Mouse (Mus musculus): ENCODE data around the gene Ptov1. TPM values are rescaled to one million over a fixed set of nuclear protein-coding genes. Genes with fewer than 3 reads are reported as not detected.

Ptov1 gene
- polyA plus RNA-seq, 1 experiment, result 187 TPM

DNA sequence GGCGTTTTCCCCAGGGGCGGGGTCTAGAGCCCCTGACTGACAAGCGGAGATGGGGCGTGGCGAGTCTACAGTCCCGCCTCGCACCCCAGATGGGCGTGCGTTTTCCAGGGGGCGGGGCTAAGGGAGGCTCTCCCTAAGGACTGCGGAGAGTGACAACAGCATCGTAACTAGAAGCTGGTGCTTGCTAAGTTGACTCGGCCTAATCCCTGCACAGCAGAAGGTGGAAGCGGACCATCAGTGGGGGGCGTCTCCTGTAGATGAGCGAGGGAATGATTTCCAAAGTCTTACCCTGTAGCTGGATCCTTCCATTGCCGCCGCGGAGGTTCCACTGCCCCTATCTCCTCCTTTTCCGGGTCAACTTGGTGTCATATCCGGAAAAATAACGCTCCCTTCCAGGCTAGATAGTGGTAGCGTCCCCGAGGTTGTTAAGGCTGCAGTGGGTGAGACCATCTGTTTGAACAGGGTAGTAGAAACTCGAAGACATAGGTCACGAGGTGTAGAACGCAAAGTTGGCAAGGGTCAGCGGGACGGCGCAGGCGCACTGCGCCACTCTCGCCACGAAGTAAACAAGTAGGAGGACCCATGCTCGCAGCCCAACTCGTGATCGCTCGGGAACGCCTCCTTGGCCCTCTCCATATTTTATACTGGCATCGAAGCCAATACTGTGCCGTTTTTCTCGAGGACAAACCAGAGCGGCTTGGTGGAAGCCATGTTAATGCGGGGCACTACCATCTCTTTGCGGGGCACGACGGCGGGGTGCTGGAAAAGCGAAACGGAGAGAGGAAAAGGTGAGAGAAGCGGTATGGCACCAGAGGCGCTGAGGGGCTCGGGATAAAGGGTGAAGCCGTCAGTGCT is 20.8 kb downstream of the Ptov1 start, which contains the start of the genes Akt1s1 and Tbc1d17:
TSS of gene Akt1s1 (plus strand) at position 431 of the 855 bp plus-strand sequence.
TSS of gene Tbc1d17 (minus strand) at position 519 of the 855 bp plus-strand sequence.
- Histone ChIP-seq H3K4me3 (ENCODE audit: control insufficient read depth, low read depth, low read length) (peak within 1 kb of the TSS; percentile 93), H3K27ac (ENCODE audit: control insufficient read depth, insufficient read depth, low read depth, low read length) (peak within 1 kb of the TSS; percentile 99), H3K36me3 (ENCODE audit: control insufficient read depth, insufficient read depth, low read length) (no peaks in the 10 kb centered on the region), H3K4me1 (ENCODE audit: control insufficient read depth, insufficient read depth, low read length) (peaks cover 27% of the 10 kb centered on the region), H3K27me3 (ENCODE audit: control insufficient read depth, insufficient read depth, low read length) (no peaks in the 10 kb centered on the region)
- TF ChIP-seq CTCF (IDR thresholded peaks at IDR 0.05; ENCODE audit: control insufficient read depth, insufficient read depth, insufficient replicate concordance, low read depth, low read length) (no peak), POLR2A (IDR thresholded peaks at IDR 0.05; ENCODE audit: control insufficient read depth, low read depth, low read length) (peak; percentile 61)

DNA sequence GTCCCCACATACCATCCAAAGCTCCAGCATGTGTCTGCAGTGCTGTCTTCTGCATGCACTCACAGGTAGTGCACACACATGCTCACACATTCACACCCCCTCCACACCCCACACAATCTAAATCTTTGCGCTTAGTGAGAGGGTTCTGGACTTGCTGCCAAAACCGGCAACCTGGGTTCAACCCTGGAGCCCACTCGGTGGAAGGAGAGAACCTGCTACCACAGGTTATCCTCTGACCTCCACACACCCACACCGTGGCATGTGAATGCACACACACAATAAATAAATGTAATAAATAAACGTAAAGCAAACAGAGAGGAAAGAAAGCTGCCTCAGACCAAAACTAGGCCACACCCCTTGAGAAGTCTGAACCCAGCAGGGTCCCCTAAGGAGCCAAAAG is 21.8 kb downstream of the Ptov1 start:
- Histone ChIP-seq H3K27me3 (ENCODE audit: control insufficient read depth, insufficient read depth, low read length) (no peaks in the 10 kb centered on the region), H3K4me1 (ENCODE audit: control insufficient read depth, insufficient read depth, low read length) (peaks cover 24% of the 10 kb centered on the region), H3K36me3 (ENCODE audit: control insufficient read depth, insufficient read depth, low read length) (no peaks in the 10 kb centered on the region), H3K27ac (ENCODE audit: control insufficient read depth, insufficient read depth, low read depth, low read length) (no peak overlapping the region; the same call in 1 of the 2 replicates), H3K4me3 (ENCODE audit: control insufficient read depth, low read depth, low read length) (peak overlapping the region; percentile 93)
- TF ChIP-seq CTCF (IDR thresholded peaks at IDR 0.05; ENCODE audit: control insufficient read depth, insufficient read depth, insufficient replicate concordance, low read depth, low read length) (no peak), POLR2A (IDR thresholded peaks at IDR 0.05; ENCODE audit: control insufficient read depth, low read depth, low read length) (no peak)

DNA sequence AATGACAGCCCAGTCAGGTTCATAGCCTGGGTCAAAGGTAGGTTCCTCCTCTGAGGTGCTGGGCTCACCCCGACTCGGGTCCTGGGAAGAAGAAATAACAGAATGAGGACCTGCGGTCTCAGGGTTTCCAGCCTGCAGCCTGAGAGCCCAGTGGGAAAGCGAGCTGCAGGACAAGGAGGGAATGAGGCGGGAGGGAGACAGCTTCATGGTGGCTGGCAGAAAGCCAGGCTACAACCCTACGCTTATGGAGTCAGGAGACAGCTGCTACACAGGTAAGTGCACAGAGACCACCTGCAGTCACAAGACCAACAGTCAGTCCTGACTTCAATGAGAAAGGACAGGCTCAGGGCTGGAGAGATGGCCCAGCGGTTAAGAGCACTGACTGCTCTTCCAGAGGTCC is 22.8 kb downstream of the Ptov1 start:
- H3K4me1 ChIP-seq (ENCODE audit: control insufficient read depth, insufficient read depth, low read length), result peaks cover 20% of the 10 kb centered on the region
- H3K36me3 ChIP-seq (ENCODE audit: control insufficient read depth, insufficient read depth, low read length), result no peaks in the 10 kb centered on the region
- H3K27me3 ChIP-seq (ENCODE audit: control insufficient read depth, insufficient read depth, low read length), result no peaks in the 10 kb centered on the region
- no peak overlapping the region for H3K4me3 ChIP-seq (ENCODE audit: control insufficient read depth, low read depth, low read length)
- H3K27ac ChIP-seq (ENCODE audit: control insufficient read depth, insufficient read depth, low read depth, low read length), result no peak overlapping the region
- TF ChIP-seq CTCF (IDR thresholded peaks at IDR 0.05; ENCODE audit: control insufficient read depth, insufficient read depth, insufficient replicate concordance, low read depth, low read length), result no peak
- no peak for TF ChIP-seq POLR2A (IDR thresholded peaks at IDR 0.05; ENCODE audit: control insufficient read depth, low read depth, low read length)

DNA sequence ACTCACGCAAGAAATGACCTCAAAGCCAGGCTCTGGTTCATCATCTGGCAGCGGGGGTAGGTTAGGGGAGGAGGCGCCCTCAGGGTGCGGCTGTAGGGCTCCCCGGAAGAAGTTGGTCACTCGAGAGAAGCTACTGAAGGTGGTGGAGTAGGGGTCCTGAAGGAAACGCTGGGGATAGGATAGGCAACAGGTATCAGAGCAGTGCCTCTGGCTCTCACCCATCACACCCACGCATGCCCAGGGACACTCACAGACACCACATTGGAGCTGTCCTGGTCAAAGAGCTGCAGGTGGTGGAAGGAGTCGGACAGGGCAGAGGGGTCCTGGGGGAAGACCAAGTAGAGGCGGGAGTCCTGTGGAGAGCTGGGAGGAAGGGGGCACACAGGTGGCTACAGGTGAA is 24.6 kb downstream of the Ptov1 start:
- no peaks in the 10 kb centered on the region for H3K36me3 ChIP-seq (ENCODE audit: control insufficient read depth, insufficient read depth, low read length)
- H3K4me1 ChIP-seq (ENCODE audit: control insufficient read depth, insufficient read depth, low read length), result peaks cover 16% of the 10 kb centered on the region
- H3K27ac ChIP-seq (ENCODE audit: control insufficient read depth, insufficient read depth, low read depth, low read length), result no peak overlapping the region
- no peak for TF ChIP-seq CTCF (IDR thresholded peaks at IDR 0.05; ENCODE audit: control insufficient read depth, insufficient read depth, insufficient replicate concordance, low read depth, low read length)
- no peak for TF ChIP-seq POLR2A (IDR thresholded peaks at IDR 0.05; ENCODE audit: control insufficient read depth, low read depth, low read length)
- H3K27me3 ChIP-seq (ENCODE audit: control insufficient read depth, insufficient read depth, low read length), result no peaks in the 10 kb centered on the region
- no peak overlapping the region for H3K4me3 ChIP-seq (ENCODE audit: control insufficient read depth, low read depth, low read length)

DNA sequence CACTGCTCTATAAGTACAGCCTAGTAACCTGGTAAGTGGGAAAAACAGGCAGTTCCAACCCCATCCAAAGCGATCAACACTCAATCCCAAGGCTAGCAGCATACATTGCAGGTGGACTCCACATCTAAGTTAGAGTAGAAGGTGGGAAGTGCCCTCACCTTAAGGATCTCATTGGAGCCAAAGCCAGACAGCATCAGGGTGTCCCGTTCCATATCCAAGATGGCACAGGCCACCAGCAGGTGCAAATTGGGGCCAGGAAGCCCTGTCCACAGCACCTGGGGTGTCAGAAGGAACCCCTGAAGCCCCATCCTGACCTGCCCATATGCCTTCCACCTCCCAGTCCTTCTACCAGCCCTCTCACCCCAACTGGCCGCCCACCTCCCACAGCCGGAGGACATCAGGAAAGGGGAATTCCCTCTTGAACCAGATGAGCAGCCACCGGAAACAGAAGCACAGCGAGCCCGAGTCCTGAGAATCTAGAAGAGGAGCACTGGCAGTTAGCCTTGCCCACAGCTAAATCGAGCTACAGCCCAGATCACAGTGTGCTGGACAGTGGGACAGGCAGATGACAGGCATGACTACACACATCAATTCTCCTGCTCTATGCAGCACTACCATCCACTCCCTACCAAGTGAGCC is 27.6 kb downstream of the Ptov1 start:
- Histone ChIP-seq H3K4me1 (ENCODE audit: control insufficient read depth, insufficient read depth, low read length) (peaks cover 14% of the 10 kb centered on the region), H3K27me3 (ENCODE audit: control insufficient read depth, insufficient read depth, low read length) (no peaks in the 10 kb centered on the region), H3K4me3 (ENCODE audit: control insufficient read depth, low read depth, low read length) (peak overlapping the region; percentile 74), H3K36me3 (ENCODE audit: control insufficient read depth, insufficient read depth, low read length) (no peaks in the 10 kb centered on the region), H3K27ac (ENCODE audit: control insufficient read depth, insufficient read depth, low read depth, low read length) (no peak overlapping the region; the same call in 1 of the 2 replicates)
- no peak for TF ChIP-seq POLR2A (IDR thresholded peaks at IDR 0.05; ENCODE audit: control insufficient read depth, low read depth, low read length)
- no peak for TF ChIP-seq CTCF (IDR thresholded peaks at IDR 0.05; ENCODE audit: control insufficient read depth, insufficient read depth, insufficient replicate concordance, low read depth, low read length)

DNA sequence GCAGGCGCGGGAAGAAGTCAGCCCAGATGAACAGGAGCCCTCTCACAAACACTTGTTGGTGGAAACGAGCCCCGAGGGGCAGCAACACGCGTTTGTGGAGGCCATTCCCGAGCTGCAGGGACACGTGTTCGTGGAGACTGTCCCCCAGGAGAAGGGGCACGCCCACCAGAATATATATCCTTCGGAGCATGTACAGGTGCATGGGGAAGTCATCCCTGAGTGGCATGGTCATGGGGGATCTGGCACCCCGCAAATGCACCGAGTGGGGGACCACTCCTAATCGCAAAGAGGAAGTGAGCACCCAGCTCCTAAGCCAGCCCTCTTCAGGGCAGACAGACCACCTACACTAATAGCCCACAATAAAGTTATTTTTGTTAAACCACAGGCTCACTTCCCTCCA is 29.2 kb downstream of the Ptov1 start:
- Histone ChIP-seq H3K36me3 (ENCODE audit: control insufficient read depth, insufficient read depth, low read length) (no peaks in the 10 kb centered on the region), H3K4me3 (ENCODE audit: control insufficient read depth, low read depth, low read length) (peak overlapping the region; percentile 74), H3K27ac (ENCODE audit: control insufficient read depth, insufficient read depth, low read depth, low read length) (peak overlapping the region; percentile 68), H3K27me3 (ENCODE audit: control insufficient read depth, insufficient read depth, low read length) (no peaks in the 10 kb centered on the region), H3K4me1 (ENCODE audit: control insufficient read depth, insufficient read depth, low read length) (peaks cover 14% of the 10 kb centered on the region)
- TF ChIP-seq POLR2A (IDR thresholded peaks at IDR 0.05; ENCODE audit: control insufficient read depth, low read depth, low read length) (no peak; the same call in 1 of the 2 replicates), CTCF (IDR thresholded peaks at IDR 0.05; ENCODE audit: control insufficient read depth, insufficient read depth, insufficient replicate concordance, low read depth, low read length) (no peak)

DNA sequence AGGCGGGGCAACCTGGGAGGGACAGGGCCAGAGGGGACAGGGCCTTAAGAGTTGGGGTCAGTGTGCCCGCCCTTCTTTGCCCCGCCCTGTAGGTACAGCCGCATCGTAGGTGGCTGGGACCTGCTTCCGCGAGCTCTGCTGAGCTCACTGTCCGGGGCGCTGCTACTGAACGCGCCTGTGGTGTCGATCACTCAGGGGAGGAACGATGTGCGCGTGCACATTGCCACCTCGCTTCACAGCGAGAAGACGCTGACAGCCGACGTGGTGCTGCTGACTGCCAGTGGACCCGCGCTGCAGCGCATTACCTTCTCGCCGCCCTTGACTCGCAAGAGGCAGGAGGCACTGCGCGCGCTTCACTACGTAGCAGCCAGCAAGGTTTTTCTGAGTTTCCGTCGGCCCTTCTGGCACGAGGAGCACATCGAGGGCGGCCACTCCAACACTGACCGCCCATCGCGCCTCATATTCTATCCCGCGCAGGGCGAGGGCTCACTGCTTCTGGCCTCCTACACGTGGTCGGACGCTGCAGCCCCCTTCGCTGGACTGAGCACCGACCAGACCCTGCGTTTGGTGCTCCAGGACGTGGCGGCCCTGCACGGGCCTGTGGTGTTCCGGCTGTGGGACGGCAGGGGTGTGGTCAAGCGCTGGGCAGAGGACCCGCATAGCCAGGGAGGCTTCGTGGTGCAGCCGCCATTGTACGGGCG is 29.9 kb downstream of the Ptov1 start:
- H3K4me1 ChIP-seq (ENCODE audit: control insufficient read depth, insufficient read depth, low read length), result peaks cover 14% of the 10 kb centered on the region
- no peaks in the 10 kb centered on the region for H3K27me3 ChIP-seq (ENCODE audit: control insufficient read depth, insufficient read depth, low read length)
- H3K27ac ChIP-seq (ENCODE audit: control insufficient read depth, insufficient read depth, low read depth, low read length), result no peak overlapping the region
- TF ChIP-seq POLR2A (IDR thresholded peaks at IDR 0.05; ENCODE audit: control insufficient read depth, low read depth, low read length) (peak; percentile 23; the same call in 1 of the 2 replicates), CTCF (IDR thresholded peaks at IDR 0.05; ENCODE audit: control insufficient read depth, insufficient read depth, insufficient replicate concordance, low read depth, low read length) (no peak; the same call in 1 of the 2 replicates)
- no peaks in the 10 kb centered on the region for H3K36me3 ChIP-seq (ENCODE audit: control insufficient read depth, insufficient read depth, low read length)
- H3K4me3 ChIP-seq (ENCODE audit: control insufficient read depth, low read depth, low read length), result peak overlapping the region; percentile 74
